Mouse (Mus musculus) B cell, adult 2 months (primary cell): ENCODE data around the gene Gm29609.
A peak's percentile ranks its signal among the peaks of the same experiment; 100 is the strongest.

ENCODE experiments used
- DNase-seq, 2 experiments: peaks; one replicate each; pipeline ENCODE4 v3.0.0; 2022

Gm29609 gene

GRCm38 (mm10) chr5:31138241-31138967, 41.3 kb downstream of the Gm29609 start, which contains the start of gene Ucn:
Ucn (minus strand) TSS chr5:31138829.
- DNase-seq: no peak

GRCm38 (mm10) chr5:31137658-31138057, 42.1 kb downstream of the Gm29609 start:
- DNase-seq: no peak

GRCm38 (mm10) chr5:31136730-31137424, 42.8 kb downstream of the Gm29609 start:
- no peak for DNase-seq

- peak in 1 of 2 experiments; percentile 22 for DNase-seq
These were observed 53.7 kb downstream of the Gm29609 start for GRCm38 (mm10) chr5:31126050-31126449.

GRCm38 (mm10) chr5:31123481-31123880, 56.2 kb downstream of the Gm29609 start:
- DNase-seq: no peak

GRCm38 (mm10) chr5:31121111-31121510, 58.6 kb downstream of the Gm29609 start:
- no peak for DNase-seq

- DNase-seq: no peak
These were observed 62.8 kb downstream of the Gm29609 start for GRCm38 (mm10) chr5:31116912-31117311.

GRCm38 (mm10) chr5:31116354-31116753, 63.4 kb downstream of the Gm29609 start, which contains the start of gene Trim54:
Trim54 (plus strand) TSS chr5:31116712.
- DNase-seq: no peak

GRCm38 (mm10) chr5:31110781-31111180, 68.9 kb downstream of the Gm29609 start:
- peak; percentile 30 to 43 for DNase-seq

GRCm38 (mm10) chr5:31108000-31108490, 71.7 kb downstream of the Gm29609 start, which contains the start of gene Slc30a3:
Slc30a3 (minus strand) TSS chr5:31108237.
- DNase-seq: no peak

GRCm38 (mm10) chr5:31105814-31106335, 73.8 kb downstream of the Gm29609 start, which contains the start of gene Dnajc5g:
Dnajc5g (plus strand) TSS chr5:31106285.
- no peak for DNase-seq

- DNase-seq: no peak
These were observed 83.8 kb downstream of the Gm29609 start for GRCm38 (mm10) chr5:31095711-31096480.

- peak; percentile 90 to 92 for DNase-seq
These were observed 84.7 kb downstream of the Gm29609 start for GRCm38 (mm10) chr5:31094799-31095691.
